Mouse (Mus musculus) cerebellum, adult 9-11 months (tissue): Measurements from ENCODE around the gene Myt1l.

Experiments
- DNase-seq: peaks from one replicate; pipeline ENCODE4 v3.0.0; 2022

Gene Myt1l

GRCm38 (mm10) chr12:29657870-29658269, 129.7 kb downstream of the Myt1l start:
- DNase-seq, result no peak

- no peak for DNase-seq
Measured at GRCm38 (mm10) chr12:29671984-29672383, 143.8 kb downstream of the Myt1l start.

GRCm38 (mm10) chr12:29675594-29676362, 147.6 kb downstream of the Myt1l start:
- DNase-seq, result peak; percentile 60

- DNase-seq, result no peak
Measured at GRCm38 (mm10) chr12:29682384-29682783, 154.2 kb downstream of the Myt1l start.

GRCm38 (mm10) chr12:29682946-29683345, 154.8 kb downstream of the Myt1l start:
- DNase-seq, result no peak

- DNase-seq, result no peak
Measured at GRCm38 (mm10) chr12:29686241-29686640, 158.1 kb downstream of the Myt1l start.

GRCm38 (mm10) chr12:29691566-29691965, 163.4 kb downstream of the Myt1l start:
- DNase-seq, result no peak

- peak; percentile 38 for DNase-seq
Measured at GRCm38 (mm10) chr12:29695194-29695593, 167.0 kb downstream of the Myt1l start.

- peak; percentile 38 for DNase-seq
Measured at GRCm38 (mm10) chr12:29697526-29698500, 169.6 kb downstream of the Myt1l start.

GRCm38 (mm10) chr12:29698541-29698940, 170.4 kb downstream of the Myt1l start:
- DNase-seq, result no peak

- no peak for DNase-seq
Measured at GRCm38 (mm10) chr12:29698976-29699375, 170.8 kb downstream of the Myt1l start.

- DNase-seq, result no peak
Measured at GRCm38 (mm10) chr12:29699386-29699785, 171.2 kb downstream of the Myt1l start.

- DNase-seq, result no peak
Measured at GRCm38 (mm10) chr12:29700026-29700425, 171.8 kb downstream of the Myt1l start.

- DNase-seq, result no peak
Measured at GRCm38 (mm10) chr12:29701076-29701475, 172.9 kb downstream of the Myt1l start.

- DNase-seq, result no peak
Measured at GRCm38 (mm10) chr12:29701731-29702316, 173.6 kb downstream of the Myt1l start.

- peak; percentile 72 for DNase-seq
Measured at GRCm38 (mm10) chr12:29702626-29703025, 174.4 kb downstream of the Myt1l start.

- DNase-seq, result no peak
Measured at GRCm38 (mm10) chr12:29703541-29703940, 175.4 kb downstream of the Myt1l start.

GRCm38 (mm10) chr12:29707094-29707493, 178.9 kb downstream of the Myt1l start:
- no peak for DNase-seq

- DNase-seq, result no peak
Measured at GRCm38 (mm10) chr12:29708166-29708565, 180.0 kb downstream of the Myt1l start.

GRCm38 (mm10) chr12:29712795-29713721, 184.9 kb downstream of the Myt1l start:
- no peak for DNase-seq

GRCm38 (mm10) chr12:29723722-29724338, 195.6 kb downstream of the Myt1l start:
- DNase-seq, result peak; percentile 86

GRCm38 (mm10) chr12:29728294-29728693, 200.1 kb downstream of the Myt1l start:
- DNase-seq, result no peak
